Mouse (Mus musculus) central nervous system, embryonic 11.5 days (tissue): ENCODE data around the gene Aasdhppt. TPM values are rescaled to one million over a fixed set of nuclear protein-coding genes. Genes with fewer than 3 reads are reported as not detected.

ENCODE experiments used
- polyA plus RNA-seq: library from polyadenylated mRNA; depleted of rRNA; stranded (reverse); fragments of >200 nt; gene quantifications from 2 replicates; pipeline ENCODE4 v1.2.3, GENCODE M21; 2012; rRNA removed

The Aasdhppt gene
- polyA plus RNA-seq, result 7.9 and 12.5 TPM in 2 replicates

DNA sequence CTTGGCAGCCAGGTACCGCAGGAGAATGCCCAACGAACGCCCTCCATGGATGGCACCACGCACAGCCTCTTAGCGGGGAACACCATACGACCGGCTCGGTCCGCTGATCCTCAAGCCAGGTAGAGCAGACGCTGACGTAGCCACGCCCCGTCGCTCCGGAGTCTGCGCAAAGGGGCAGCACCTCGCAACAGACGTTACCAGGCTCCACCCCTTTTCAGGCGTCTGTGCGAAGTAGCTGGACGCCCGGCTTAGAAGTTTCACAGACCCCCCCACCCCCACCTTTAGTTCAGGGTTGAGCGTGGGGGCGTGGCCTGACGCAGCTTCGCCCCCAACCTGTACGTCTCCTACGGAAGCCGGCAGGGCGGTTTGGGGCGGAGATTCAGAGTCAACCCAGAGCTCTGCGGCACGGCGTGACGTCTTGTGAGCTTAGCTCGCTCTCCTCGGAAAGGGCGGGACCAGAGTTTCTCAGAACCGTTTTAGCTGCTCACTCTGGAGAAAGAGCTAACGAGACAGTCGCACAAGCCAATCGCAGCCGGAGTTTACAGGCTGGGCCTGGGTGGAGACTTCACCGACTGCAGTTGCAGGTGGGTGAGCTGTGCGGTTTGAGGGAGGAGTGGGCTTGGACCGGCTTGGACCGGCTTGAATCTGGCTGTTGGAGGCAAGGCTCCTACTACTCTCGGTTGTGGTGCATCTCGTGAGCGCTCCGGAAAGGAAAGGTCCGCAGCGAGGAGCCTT is at the start of gene Aasdhppt, which contains the start of gene Kbtbd3:
TSS of gene Aasdhppt (minus strand) at position 121 of the 735 bp plus-strand sequence.
TSS of gene Kbtbd3 (plus strand) at position 483 of the 735 bp plus-strand sequence.

Other genes starting within 250 kb of the Aasdhppt start
- gene Kbtbd3, start 362 bp upstream of the Aasdhppt start, polyA plus RNA-seq, result 2.0 and 4.0 TPM in 2 replicates
- 44.0 and 63.0 TPM in 2 replicates for gene Msantd4, start 67.1 kb upstream of the Aasdhppt start, polyA plus RNA-seq